Mouse (Mus musculus): ENCODE results near the gene Emilin3. TPM values are rescaled to one million over a fixed set of nuclear protein-coding genes. Genes with fewer than 3 reads are reported as not detected.

Emilin3 gene
- polyA plus RNA-seq (2015; fragmentation: Illumina TruSeq; extraction: RNeasy Lipid Tissue Mini Kit (QIAGEN cat#74804); ENCODE audit: insufficient read depth, low read depth, low replicate concordance), result not detected

DNA sequence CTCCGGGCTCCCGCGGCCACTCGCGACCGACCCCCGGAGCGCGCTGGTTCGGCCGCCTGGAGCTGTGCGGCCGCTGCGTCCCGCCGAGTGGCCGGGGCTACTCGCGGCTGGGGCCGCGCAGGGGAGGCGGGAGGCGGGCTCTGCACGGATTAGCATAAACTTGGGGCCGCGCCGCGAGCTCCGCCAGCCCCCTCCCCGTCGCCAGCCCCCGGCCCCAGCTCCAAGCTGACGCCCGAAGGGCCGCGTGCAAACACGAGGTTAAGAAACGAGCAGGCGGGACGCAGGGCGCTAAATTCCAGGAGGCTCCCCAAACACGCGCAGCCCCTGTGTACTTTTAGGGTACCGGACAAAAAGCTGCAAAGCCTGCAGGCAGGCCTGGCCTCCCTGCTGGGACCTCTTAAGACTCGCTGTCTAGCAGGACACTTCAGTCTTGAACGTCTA lies at the start of gene Emilin3:
TSS of gene Emilin3 (minus strand) at position 98 of the 441 bp plus-strand sequence.

DNA sequence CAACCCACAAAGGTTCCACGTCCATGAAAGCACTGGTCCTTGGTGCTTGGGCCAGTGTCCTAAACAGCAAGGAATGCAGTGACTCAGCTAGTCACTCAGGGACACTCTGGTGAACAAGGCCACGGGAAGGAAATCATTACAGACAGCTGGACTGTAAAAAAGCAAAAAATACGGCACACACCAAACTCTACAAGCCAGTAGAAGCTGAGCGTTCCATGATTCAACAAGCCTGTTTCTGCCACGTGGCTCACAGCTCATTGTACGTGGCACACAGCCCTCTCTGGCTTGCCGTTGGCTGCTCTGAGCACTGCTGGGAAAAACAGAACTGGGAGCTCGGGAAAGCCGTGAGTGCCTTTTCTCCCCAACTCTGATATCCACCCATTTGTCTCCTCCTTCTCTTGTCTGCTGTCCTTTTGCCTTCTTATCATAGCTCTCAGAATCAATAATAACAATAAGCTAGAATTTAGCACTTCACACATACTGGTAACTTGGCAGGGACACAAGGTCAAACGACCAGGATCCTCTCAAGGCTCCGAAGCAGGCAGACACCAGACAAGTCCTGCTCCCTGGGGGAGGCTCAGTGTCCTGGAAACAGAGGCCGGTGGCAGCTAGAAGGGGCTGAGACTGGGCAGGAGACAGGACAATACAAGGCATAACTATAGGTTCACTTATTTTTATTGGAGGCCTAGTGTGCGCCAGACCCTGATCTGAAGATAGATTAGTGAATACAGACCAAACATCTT lies 31.5 kb downstream of the Emilin3 start, which contains the start of gene Lpin3:
TSS of gene Lpin3 (plus strand) at position 218 of the 743 bp plus-strand sequence.

DNA sequence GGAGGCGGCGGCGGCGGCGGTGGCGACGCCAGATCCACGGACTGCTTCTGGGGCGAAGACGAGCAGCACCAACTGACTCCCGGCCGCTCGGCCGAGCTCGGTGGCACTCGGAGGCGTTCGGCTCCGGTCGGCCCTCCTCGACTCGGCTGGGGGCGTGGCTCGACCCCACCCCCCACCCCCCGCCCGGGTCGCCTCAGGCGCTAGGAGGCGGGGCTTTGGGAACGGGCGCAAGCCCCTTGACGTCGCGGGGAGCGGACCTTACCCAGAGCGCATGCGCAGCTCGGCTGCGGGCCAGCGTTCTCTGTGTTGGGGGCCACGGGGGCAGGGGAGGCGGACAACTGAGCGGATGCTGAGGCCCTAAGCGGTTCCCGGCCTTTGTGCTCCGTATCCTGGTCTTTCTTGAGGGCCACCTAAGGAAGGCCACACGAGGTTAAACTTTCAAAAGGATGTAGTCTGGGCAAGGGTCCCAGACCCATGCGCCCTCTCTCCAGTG lies 39.2 kb downstream of the Emilin3 start, which contains the start of gene Zhx3:
TSS of gene Zhx3 (minus strand) at position 109 of the 493 bp plus-strand sequence.

Other genes starting within 250 kb of the Emilin3 start
- gene Plcg1, start 181.0 kb downstream of the Emilin3 start, polyA plus RNA-seq (2015; fragmentation: Illumina TruSeq; extraction: RNeasy Lipid Tissue Mini Kit (QIAGEN cat#74804); ENCODE audit: insufficient read depth, low read depth, low replicate concordance), result 23.5 TPM
- gene Zhx3, start 39.3 kb downstream of the Emilin3 start, polyA plus RNA-seq (2015; fragmentation: Illumina TruSeq; extraction: RNeasy Lipid Tissue Mini Kit (QIAGEN cat#74804); ENCODE audit: insufficient read depth, low read depth, low replicate concordance), result 4.5 TPM
- gene Lpin3, start 31.7 kb downstream of the Emilin3 start, polyA plus RNA-seq (2015; fragmentation: Illumina TruSeq; extraction: RNeasy Lipid Tissue Mini Kit (QIAGEN cat#74804); ENCODE audit: insufficient read depth, low read depth, low replicate concordance), result 13.4 TPM
- gene Chd6, start 196.7 kb upstream of the Emilin3 start, polyA plus RNA-seq (2015; fragmentation: Illumina TruSeq; extraction: RNeasy Lipid Tissue Mini Kit (QIAGEN cat#74804); ENCODE audit: insufficient read depth, low read depth, low replicate concordance), result 8.3 TPM